Mouse (Mus musculus) gonadal fat pad, adult 2 months (tissue): ENCODE data around the gene Lcat. TPM values are rescaled to one million over a fixed set of nuclear protein-coding genes. Genes with fewer than 3 reads are reported as not detected.
"Not testable (repeated sequence)": the region's sequence is repeated elsewhere in the genome, so short reads cannot be mapped to it uniquely, and the experiment has no call there.

Experiments used
- DNase-seq: peaks from one replicate; pipeline ENCODE4 v3.0.0-alpha.2; 2012; ENCODE audit warnings: low read depth
- polyA plus RNA-seq: library from polyadenylated mRNA; depleted of rRNA; stranded (reverse); fragments of >200 nt; gene quantifications from 2 replicates; pipeline ENCODE4 v1.2.3, GENCODE M21; 2012; rRNA removed

Gene Lcat
- polyA plus RNA-seq: 2.3 and 2.6 TPM in 2 replicates

DNA sequence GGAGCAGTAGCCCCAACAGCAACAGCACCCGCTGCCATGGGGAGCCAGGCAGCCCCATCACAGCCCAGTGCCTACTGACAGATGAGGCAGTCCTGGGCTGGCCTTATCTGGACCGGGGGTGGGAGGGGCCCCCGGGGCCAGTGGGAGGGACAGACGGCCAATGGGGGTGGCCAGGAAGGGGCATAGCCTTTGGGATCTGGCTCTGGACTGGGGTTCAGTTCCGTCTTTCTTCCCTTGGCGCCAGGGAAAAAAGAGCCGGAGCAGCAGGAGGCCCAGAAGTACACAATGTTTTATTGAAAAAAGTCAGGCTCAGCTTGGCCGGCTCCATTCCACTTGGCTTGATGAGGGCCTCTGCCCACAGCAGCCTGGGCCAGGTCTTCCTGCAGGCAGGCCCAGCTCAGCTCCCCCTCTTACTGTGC lies at the start of gene Lcat:
TSS of gene Lcat (minus strand) at position 62 of the 419 bp plus-strand sequence.
- DNase-seq: no peak

- no peak for DNase-seq
Measured at GRCm38 (mm10) chr8:105992499-105992898, 49.3 kb upstream of the Lcat start.

- no peak for DNase-seq
Measured at GRCm38 (mm10) chr8:105991546-105991945, 48.4 kb upstream of the Lcat start.

GRCm38 (mm10) chr8:105990856-105991387 lies 47.7 kb upstream of the Lcat start, which contains the start of gene Dus2:
TSS of gene Dus2 (plus strand) at chr8:105991337.
- DNase-seq: no peak

DNA sequence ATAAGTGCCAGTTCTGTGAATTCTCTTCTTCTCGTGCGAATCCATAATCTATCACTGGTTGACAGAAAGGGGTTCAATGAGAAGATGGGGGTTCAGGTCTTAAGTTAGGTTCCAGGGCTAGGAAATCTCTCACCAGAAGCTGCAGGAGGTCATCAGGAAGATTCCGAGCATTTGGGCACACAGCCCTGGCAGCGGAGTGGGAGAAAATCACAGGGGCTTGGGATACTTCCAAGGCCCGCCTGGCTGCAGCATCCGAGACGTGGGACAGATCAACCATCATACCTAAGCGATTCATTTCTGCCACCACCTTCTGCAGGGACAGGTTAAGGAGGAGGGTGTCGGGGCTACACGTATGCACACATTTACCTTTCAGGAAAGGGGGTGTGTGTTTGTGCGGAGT lies 45.4 kb upstream of the Lcat start:
- no peak for DNase-seq

DNA sequence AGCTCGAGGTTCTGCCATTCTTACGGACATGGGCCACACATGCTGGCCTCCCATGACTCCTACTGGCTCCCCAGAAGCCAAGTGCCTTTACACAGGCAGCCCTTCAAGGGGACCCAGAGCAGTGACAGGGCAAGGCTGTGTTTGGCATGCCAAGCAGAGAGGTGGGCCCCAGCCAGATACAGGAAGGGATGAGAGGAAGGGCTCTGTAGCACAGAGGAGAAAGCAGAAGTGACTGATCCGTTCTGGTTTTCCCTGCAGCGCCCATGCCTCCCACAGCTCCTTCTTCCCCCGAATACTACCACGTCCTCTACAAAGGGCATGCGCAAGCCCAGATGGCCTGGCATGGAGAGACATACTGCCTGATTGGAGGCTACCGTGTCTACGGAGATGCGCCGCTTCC lies 40.2 kb upstream of the Lcat start:
- DNase-seq: not testable (repeated sequence)

GRCm38 (mm10) chr8:105981146-105981545 lies 38.0 kb upstream of the Lcat start:
- DNase-seq: no peak

DNA sequence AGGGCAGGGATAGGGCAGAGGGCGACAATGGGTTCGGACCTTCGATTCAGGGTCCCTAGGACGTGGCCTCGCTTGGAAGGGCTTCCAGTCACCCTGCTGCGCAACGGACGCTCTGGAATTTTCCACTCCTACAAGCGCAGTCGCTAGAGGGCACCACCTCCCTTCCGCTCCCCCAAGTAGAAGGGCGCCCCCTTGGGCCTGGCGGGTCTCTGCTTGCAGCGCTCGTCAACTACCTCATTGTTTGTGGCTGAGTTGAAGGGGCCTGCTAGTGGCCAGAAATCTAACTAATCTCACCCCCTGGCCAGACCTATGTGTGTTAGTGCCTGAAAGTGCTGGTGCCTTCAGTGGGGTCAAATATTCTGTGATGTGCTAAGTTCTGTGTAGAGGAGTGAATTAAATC lies 36.1 kb upstream of the Lcat start, which contains the start of gene Dpep3:
TSS of gene Dpep3 (minus strand) at position 105 of the 400 bp plus-strand sequence.
- no peak for DNase-seq

GRCm38 (mm10) chr8:105975363-105975762 lies 32.2 kb upstream of the Lcat start:
- DNase-seq: no peak

DNA sequence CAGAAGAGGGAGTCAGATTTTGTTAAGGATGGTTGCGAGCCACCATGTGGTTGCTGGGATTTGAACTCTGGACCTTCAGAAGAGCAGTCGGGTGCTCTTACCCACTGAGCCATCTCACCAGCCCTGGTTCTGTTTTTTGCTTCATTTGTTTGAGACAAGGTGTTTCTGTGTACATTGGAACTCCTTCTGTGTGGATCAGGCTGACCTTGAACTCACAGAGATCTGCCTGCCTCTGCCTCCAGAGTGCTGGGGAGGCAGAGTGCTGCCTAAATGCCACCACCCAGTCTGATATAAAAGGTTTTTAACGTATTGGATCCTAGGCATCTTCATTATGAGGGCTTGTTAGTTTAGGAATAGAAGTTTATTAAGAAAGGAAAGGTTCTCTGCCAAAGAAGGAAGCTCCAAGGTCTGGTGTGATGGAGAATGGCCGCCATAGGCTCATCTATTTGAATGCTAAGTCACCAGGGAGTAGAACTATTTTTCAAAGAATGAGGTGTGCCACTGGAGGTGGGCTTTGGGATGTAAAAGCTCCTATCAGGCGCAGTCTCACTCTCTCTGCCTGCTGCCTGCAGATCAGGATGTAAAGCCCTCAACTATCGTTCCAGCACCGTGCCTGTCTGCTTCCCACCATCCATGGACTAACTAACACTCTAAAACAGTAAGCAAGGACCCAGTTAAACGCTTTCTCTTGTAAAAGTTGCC lies 28.0 kb upstream of the Lcat start:
- DNase-seq: no peak

GRCm38 (mm10) chr8:105969367-105969766 lies 26.2 kb upstream of the Lcat start:
- no peak for DNase-seq

- no peak for DNase-seq
Measured at GRCm38 (mm10) chr8:105966692-105967311, 23.6 kb upstream of the Lcat start.

GRCm38 (mm10) chr8:105965905-105966341 lies 22.7 kb upstream of the Lcat start, which contains the start of gene Slc12a4:
TSS of gene Slc12a4 (minus strand) at chr8:105966097.
- DNase-seq: no peak

- DNase-seq: no peak
Measured at GRCm38 (mm10) chr8:105965266-105965904, 22.2 kb upstream of the Lcat start.

GRCm38 (mm10) chr8:105964506-105965265 lies 21.5 kb upstream of the Lcat start:
- no peak for DNase-seq

DNA sequence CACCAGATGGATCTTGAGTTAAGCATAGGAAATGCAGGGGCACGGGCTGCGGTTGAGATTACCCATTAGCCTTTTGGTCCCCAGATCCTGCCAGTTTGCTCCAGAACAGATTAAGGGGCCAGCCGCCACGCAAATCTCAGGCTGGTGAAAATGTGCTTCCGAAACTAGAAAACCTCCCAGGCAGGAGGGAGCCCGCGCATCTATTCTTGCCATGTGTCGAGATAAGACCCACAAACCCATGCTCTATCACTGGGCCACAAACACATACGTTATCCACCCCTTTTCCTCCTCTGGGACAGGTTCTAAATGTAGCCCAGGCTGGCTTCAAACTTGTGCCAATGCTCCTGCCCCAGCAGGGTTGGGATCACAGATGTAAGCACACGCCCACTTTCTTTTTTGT lies 18.4 kb upstream of the Lcat start:
- DNase-seq: no peak

DNA sequence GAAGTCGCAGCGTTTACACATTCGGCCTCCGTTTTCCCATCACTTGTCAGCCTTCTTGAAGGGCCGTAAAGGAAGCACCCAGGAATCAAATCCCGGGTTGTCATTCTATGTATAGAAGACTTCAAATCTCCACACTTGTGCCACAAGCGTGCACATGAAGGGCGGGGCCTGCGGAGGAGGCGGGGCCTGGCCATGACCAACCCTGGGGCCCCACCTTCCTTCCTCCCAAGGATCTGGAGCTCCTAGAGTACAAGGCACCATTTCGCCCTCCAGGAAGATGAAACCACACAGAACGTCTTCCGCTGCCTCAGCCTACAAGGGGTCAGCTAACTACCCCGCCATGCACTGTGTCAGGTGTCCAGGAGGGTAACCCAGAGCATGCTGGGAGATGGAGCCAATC lies 17.9 kb upstream of the Lcat start:
- DNase-seq: no peak

DNA sequence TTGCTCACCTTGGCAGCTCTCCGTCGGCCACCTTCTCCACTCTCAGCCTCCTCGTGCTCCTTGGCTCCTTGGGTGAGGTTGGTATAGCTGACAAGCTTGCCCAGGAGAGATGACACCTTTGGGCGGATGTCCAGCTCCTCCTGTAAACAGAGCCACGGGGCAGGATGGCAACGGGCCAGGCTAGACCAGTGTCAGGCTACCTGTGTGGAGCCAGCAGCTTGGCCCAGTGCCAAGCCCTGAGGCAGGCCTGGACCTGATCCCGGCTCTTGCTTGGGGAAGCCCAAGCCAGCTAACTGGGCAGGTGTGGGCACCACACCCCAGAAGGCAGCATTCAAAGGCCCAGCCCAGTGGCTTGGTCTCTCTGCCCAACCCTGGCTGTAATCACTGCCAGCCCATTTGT lies 16.2 kb upstream of the Lcat start:
- peak; percentile 79 for DNase-seq

- DNase-seq: no peak
Measured at GRCm38 (mm10) chr8:105957813-105958212, 14.6 kb upstream of the Lcat start.

- no peak for DNase-seq
Measured at GRCm38 (mm10) chr8:105956556-105956955, 13.4 kb upstream of the Lcat start.

DNA sequence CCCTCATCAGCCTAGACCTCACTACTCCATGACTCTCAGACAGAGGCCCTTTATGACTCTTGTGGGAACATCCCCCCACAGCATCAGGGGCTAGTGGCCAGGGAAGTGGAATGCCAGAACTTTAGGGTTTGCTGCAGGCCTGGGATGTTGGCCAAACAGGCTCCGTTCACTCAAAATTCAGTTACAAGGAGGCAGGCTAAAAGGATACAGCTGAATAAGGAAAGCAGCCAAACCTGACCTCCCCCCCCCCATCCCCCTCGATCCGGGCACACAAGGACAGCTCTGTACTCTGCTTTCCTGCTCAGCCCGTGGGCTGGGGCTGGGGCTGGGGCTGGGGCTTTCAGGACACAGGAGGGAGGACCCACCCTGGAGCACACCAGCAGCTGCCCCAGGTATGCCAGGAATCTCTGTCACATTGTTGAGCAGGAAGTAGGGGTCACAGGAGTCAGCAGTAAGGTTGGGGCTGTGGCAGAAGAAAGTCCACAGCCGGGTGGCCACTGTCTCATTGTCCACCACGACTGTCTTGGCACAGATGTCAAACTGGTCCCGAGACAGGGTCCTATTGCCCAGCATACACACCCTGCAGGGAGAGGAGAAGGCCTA lies 8.0 kb upstream of the Lcat start:
- no peak for DNase-seq
